Mouse (Mus musculus) C2C12 (cell line): ENCODE results near the gene Vmn2r26. TPM values are rescaled to one million over a fixed set of nuclear protein-coding genes. Genes with fewer than 3 reads are reported as not detected.
"Not testable (repeated sequence)": the region's sequence is repeated elsewhere in the genome, so short reads cannot be mapped to it uniquely, and the experiment has no call there.

Experiments
- H3K27me3 ChIP-seq: one replicate; pipeline ENCODE4 v1.6.1; 2011; ENCODE audit not compliant: control insufficient read depth, insufficient read depth, insufficient read length
- H3K36me3 ChIP-seq: one replicate; pipeline ENCODE4 v1.6.1; 2011; ENCODE audit not compliant: control insufficient read depth, insufficient read depth
- H3K4me3 ChIP-seq: one replicate; pipeline ENCODE4 v1.5.1; 2011; ENCODE audit warnings: mild to moderate bottlenecking, control low read depth; ENCODE audit not compliant: poor library complexity, insufficient read depth, severe bottlenecking
- H3K79me2 ChIP-seq: one replicate; pipeline ENCODE4 v1.6.1; 2011; ENCODE audit not compliant: control insufficient read depth, insufficient read depth
- H3K79me3 ChIP-seq: one replicate; pipeline ENCODE4 v1.6.1; 2011; ENCODE audit warnings: low read depth, control low read depth
- H3ac ChIP-seq: one replicate; pipeline ENCODE3; 2011; ENCODE audit warnings: low read depth; ENCODE audit not compliant: control insufficient read depth, insufficient read length
- CEBPB ChIP-seq: IDR thresholded peaks from one replicate; pipeline ENCODE4 v1.6.1; 2011; ENCODE audit warnings: low read depth, mild to moderate bottlenecking, control low read depth, moderate library complexity
- CTCF ChIP-seq: IDR thresholded peaks from one replicate; pipeline ENCODE4 v1.5.1; 2011; ENCODE audit not compliant: control insufficient read depth, insufficient read depth, insufficient read length
- FOSL1 ChIP-seq: IDR thresholded peaks from one replicate; pipeline ENCODE4 v1.8.0; 2011; ENCODE audit warnings: mild to moderate bottlenecking, low read length; ENCODE audit not compliant: poor library complexity, insufficient read depth, severe bottlenecking
- MAX ChIP-seq: IDR thresholded peaks from one replicate; pipeline ENCODE4 v1.6.1; 2011; ENCODE audit warnings: mild to moderate bottlenecking, control low read depth
- MYOD1 ChIP-seq: IDR thresholded peaks from one replicate; pipeline ENCODE4 v1.6.1; 2011; ENCODE audit warnings: low read depth; ENCODE audit not compliant: control insufficient read depth, insufficient read length
- MYOG ChIP-seq: IDR thresholded peaks from one replicate; pipeline ENCODE4 v1.6.1; 2011; ENCODE audit not compliant: control insufficient read depth, insufficient read length; ENCODE audit errors: extremely low read depth
- USF1 ChIP-seq: IDR thresholded peaks from one replicate; pipeline ENCODE4 v1.6.1; 2011; ENCODE audit warnings: low read depth, mild to moderate bottlenecking, control low read depth, moderate library complexity
- long read RNA-seq, 2 experiments: library from polyadenylated mRNA; unstranded; transcript quantifications; one replicate each; pipeline ENCODE4 v2.0.0; 2019 to 2020
- polyA plus RNA-seq: library from polyadenylated mRNA; unstranded; fragments of >200 nt; fragmentation: generic; extraction: Trizol; gene quantifications from one replicate; pipeline ENCODE4 v1.2.1, GENCODE M21; 2012; ENCODE audit warnings: missing spikeins

Vmn2r26 gene
- not detected for polyA plus RNA-seq
- long read RNA-seq, experiment 1: 0 reads
- long read RNA-seq, experiment 2: 0 reads

GRCm38 (mm10) chr6:124024268-124024667 is at the start of gene Vmn2r26:
Gene Vmn2r26, plus strand, starts transcription at chr6:124024568.
- not testable (repeated sequence) for H3K79me2 ChIP-seq, H3K36me3 ChIP-seq, H3ac ChIP-seq, H3K4me3 ChIP-seq, H3K79me3 ChIP-seq, H3K27me3 ChIP-seq

GRCm38 (mm10) chr6:124020841-124021240 is 3.5 kb upstream of the Vmn2r26 start:
- Histone ChIP-seq H3K4me3 (no peak overlapping the region), H3ac (no peak overlapping the region), H3K79me2 (no peaks in the 10 kb centered on the region), H3K27me3 (no peaks in the 10 kb centered on the region), H3K36me3 (no peaks in the 10 kb centered on the region), H3K79me3 (no peaks in the 10 kb centered on the region)
- TF ChIP-seq MAX: no peak
- no peak for TF ChIP-seq CEBPB
- no peak for TF ChIP-seq CTCF
- TF ChIP-seq FOSL1: no peak
- TF ChIP-seq MYOD1: no peak
- TF ChIP-seq MYOG: no peak
- TF ChIP-seq USF1: no peak

- TF ChIP-seq FOSL1 (no peak), CEBPB (no peak), CTCF (no peak), MAX (no peak)
- H3ac ChIP-seq: no peak overlapping the region
- no peaks in the 10 kb centered on the region for H3K36me3 ChIP-seq
- no peaks in the 10 kb centered on the region for H3K79me3 ChIP-seq
- no peaks in the 10 kb centered on the region for H3K79me2 ChIP-seq
- no peaks in the 10 kb centered on the region for H3K27me3 ChIP-seq
- no peak overlapping the region for H3K4me3 ChIP-seq
These were observed 24.0 kb downstream of the Vmn2r26 start for GRCm38 (mm10) chr6:124048388-124048787.

- not testable (repeated sequence) for H3K27me3 ChIP-seq, H3K79me3 ChIP-seq, H3K4me3 ChIP-seq, H3K36me3 ChIP-seq, H3K79me2 ChIP-seq, H3ac ChIP-seq
These were observed 29.2 kb downstream of the Vmn2r26 start for GRCm38 (mm10) chr6:124053611-124054010.

GRCm38 (mm10) chr6:124102334-124102733 is 78.0 kb downstream of the Vmn2r26 start:
- Histone ChIP-seq H3K4me3 (no peak overlapping the region), H3K27me3 (no peaks in the 10 kb centered on the region), H3K79me2 (no peaks in the 10 kb centered on the region), H3ac (no peak overlapping the region), H3K79me3 (no peaks in the 10 kb centered on the region), H3K36me3 (no peaks in the 10 kb centered on the region)
- TF ChIP-seq MYOD1: no peak

Other genes starting within 250 kb of the Vmn2r26 start
- under 0.01 TPM for gene Vmn2r24, start 245.7 kb upstream of the Vmn2r26 start, polyA plus RNA-seq
- not detected for gene Vmn2r25, start 171.1 kb upstream of the Vmn2r26 start, polyA plus RNA-seq
- not detected for gene Vmn2r27, start 207.3 kb downstream of the Vmn2r26 start, polyA plus RNA-seq